Mouse (Mus musculus) neural tube, embryonic 14.5 days (tissue): ENCODE results near the gene Ak5. TPM values are rescaled to one million over a fixed set of nuclear protein-coding genes. Genes with fewer than 3 reads are reported as not detected.

Source experiments
- ATAC-seq: fragments of 200-750 bp; cut with Nextera tagmentation; 2 replicates; pipeline ENCODE4 v1.8.0; 2017; ENCODE audit warnings: low read depth, mild to moderate bottlenecking, moderate TSS enrichment, moderate library complexity
- H3K27ac ChIP-seq: fragments of 300-500 bp; sonication (generic); 2 replicates; pipeline ENCODE4 v1.5.1; 2014; ENCODE audit warnings: low read depth, mild to moderate bottlenecking, control low read depth, low read length, moderate library complexity, mixed read lengths
- H3K27me3 ChIP-seq: fragments of 300-500 bp; sonication (generic); 2 replicates; pipeline ENCODE4 v1.6.1; 2014; ENCODE audit warnings: low read length; ENCODE audit not compliant: control insufficient read depth, insufficient read depth
- H3K36me3 ChIP-seq: fragments of 300-500 bp; sonication (generic); 2 replicates; pipeline ENCODE4 v1.6.1; 2014; ENCODE audit warnings: low read length, mixed read lengths; ENCODE audit not compliant: control insufficient read depth, insufficient read depth
- H3K4me1 ChIP-seq: fragments of 300-500 bp; sonication (generic); 2 replicates; pipeline ENCODE4 v1.6.1; 2014; ENCODE audit warnings: low read length; ENCODE audit not compliant: control insufficient read depth, insufficient read depth
- H3K4me2 ChIP-seq: fragments of 300-500 bp; sonication (generic); 2 replicates; pipeline ENCODE4 v1.6.1; 2014; ENCODE audit warnings: mild to moderate bottlenecking, low read depth, low read length, control low read depth
- H3K4me3 ChIP-seq: fragments of 300-500 bp; sonication (generic); 2 replicates; pipeline ENCODE4 v1.5.1; 2014; ENCODE audit warnings: low read depth, low read length, control low read depth, mixed read lengths
- H3K9ac ChIP-seq: fragments of 300-500 bp; sonication (generic); replicated peaks from 2 replicates; pipeline ENCODE4 v1.6.1; 2014; ENCODE audit warnings: low read depth, mild to moderate bottlenecking, control low read depth, low read length, mixed read lengths
- H3K9me3 ChIP-seq: fragments of 300-500 bp; sonication (generic); 2 replicates; pipeline ENCODE4 v1.6.1; 2016; ENCODE audit warnings: low read length; ENCODE audit not compliant: control insufficient read depth
- WGBS: fragments of 180-500 bp; shearing (Covaris S2); extraction: QIAGEN DNeasy Blood & Tissue Kit; methylation state at CpG from one replicate; pipeline ENCODE4 v1.1.7; 2014; 5-methylcytosine and 5-hydroxymethylcytosine counted together
- polyA plus RNA-seq: library from polyadenylated mRNA; unstranded; fragments of >200 nt; fragmentation: Nextera tagmentation; extraction: Ambion mirVana; gene quantifications from 2 replicates; pipeline ENCODE4 v1.2.1, GENCODE M21; 2014

Ak5 gene
- polyA plus RNA-seq, 1 experiment from 2014 or later, result 24.1 TPM

DNA sequence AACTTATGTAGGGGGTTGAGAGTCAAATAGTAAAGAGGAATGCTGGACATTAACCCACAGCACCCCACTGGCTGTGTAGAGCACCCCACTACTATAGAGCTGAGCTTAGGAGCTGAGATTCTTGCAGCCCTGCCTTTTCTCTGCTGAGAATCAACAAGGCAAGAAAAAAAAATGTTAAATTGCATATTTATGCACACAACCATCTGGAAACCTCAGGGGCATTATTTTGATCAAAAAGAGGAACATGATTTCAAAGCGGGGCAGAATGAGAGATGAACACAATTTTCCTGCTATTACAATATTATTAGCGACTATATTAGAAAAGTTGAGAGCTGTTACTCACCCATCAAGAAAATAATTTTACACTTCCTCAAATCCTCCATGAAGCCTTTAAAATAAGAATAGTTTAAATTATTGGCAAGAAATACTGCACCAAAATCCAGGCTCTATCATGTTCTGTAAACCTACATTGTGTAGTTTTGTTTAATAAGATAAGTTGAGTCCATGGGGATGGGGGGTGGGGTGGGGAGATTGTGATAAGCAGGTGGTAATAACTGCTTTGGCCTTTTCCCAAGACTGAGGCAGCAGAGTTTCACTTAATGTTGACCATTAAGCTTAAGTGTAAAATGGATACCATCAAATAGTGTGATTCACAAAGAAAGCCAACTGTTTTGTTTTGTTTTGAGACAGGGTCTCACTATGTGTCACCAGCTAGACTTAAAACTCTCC, 169.0 kb downstream of the Ak5 start:
- no peak overlapping the region for H3K4me3 ChIP-seq
- H3K9me3 ChIP-seq, result no peaks in the 10 kb centered on the region
- H3K4me1 ChIP-seq, result peaks cover 3% of the 10 kb centered on the region; the same call in 1 of the 2 replicates
- no peaks in the 10 kb centered on the region for H3K27me3 ChIP-seq
- no peaks in the 10 kb centered on the region for H3K36me3 ChIP-seq
- H3K9ac ChIP-seq, result no peak overlapping the region
- no peak overlapping the region for H3K27ac ChIP-seq
- WGBS, result 84% methylated on average over 2 of the region's 2 CpGs
- no peak for ATAC-seq
- no peak overlapping the region for H3K4me2 ChIP-seq

DNA sequence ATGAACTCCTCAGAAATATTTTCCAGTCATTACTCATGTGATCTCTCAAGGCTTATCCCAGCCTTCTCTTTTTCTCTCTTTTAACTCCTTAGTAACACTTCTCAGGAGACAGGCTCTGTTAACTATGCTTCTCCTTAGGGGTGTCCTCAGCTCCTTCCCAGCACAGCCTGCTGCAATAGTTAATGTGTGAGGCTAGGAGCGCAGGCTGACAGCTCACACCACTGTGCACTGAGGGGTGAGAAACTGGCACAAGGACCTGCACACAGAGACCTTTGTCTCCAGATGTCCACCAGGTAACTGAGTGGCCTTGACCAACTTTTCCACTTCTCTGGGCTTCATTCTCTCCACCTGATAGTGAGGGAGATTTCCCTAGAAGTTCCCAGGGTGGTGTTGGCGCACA, 170.3 kb downstream of the Ak5 start:
- Histone ChIP-seq H3K27me3 (no peaks in the 10 kb centered on the region), H3K4me1 (peaks cover 3% of the 10 kb centered on the region; the same call in 1 of the 2 replicates), H3K27ac (no peak overlapping the region), H3K4me3 (no peak overlapping the region), H3K9me3 (no peaks in the 10 kb centered on the region), H3K9ac (no peak overlapping the region), H3K4me2 (no peak overlapping the region), H3K36me3 (no peaks in the 10 kb centered on the region)
- no peak for ATAC-seq
- 88% methylated on average over 2 of the region's 2 CpGs for WGBS

DNA sequence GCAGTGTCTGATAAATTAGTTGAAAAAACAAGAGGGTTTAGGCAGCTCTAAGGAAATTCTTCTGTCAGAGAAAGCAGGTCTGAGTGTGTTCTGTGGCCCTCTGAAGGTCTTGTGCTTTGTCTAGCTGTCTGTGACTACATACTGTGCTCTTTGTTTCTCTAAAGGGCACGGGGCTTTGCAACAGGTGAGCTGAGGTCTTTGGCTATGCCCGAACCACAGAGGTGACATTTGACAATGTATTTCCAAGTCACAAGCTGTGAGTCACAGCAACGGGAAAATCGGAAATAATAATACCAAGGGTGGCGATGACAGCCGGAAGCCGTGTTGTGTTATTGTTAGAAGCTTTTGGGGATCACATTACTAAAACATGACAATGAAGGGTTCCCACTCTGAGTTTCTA, 171.1 kb downstream of the Ak5 start:
- H3K4me2 ChIP-seq, result no peak overlapping the region
- H3K4me1 ChIP-seq, result peaks cover 3% of the 10 kb centered on the region; the same call in 1 of the 2 replicates
- no peak for ATAC-seq
- no peaks in the 10 kb centered on the region for H3K9me3 ChIP-seq
- no peak overlapping the region for H3K4me3 ChIP-seq
- no peaks in the 10 kb centered on the region for H3K27me3 ChIP-seq
- 76% methylated on average over 7 of the region's 7 CpGs for WGBS
- H3K9ac ChIP-seq, result no peak overlapping the region
- H3K27ac ChIP-seq, result no peak overlapping the region
- no peaks in the 10 kb centered on the region for H3K36me3 ChIP-seq

DNA sequence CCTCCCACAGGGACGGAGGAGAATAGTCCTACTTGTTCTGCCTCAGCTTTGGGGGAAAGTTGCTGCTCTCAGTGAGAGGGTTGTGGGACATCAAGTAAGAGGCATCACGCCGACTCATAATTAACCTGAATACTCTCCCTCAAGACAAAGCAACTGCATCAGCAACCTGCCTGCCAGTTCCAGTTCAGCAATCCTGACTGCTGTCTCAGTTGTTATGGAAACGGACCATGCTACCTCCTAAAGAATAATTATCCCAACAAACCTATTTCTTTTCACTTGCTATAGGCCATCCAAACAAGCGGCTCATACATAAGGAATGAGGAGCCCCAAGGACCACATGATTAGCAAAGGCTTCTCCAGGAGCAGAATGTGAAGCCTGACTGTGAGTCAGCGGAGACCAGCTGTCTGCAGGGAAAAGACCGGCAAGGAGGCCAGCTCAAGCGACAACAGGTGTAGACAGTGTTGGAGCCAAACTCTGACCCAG, 172.7 kb downstream of the Ak5 start:
- Histone ChIP-seq H3K4me3 (no peak overlapping the region), H3K27ac (no peak overlapping the region), H3K4me1 (peaks cover 3% of the 10 kb centered on the region; the same call in 1 of the 2 replicates), H3K9ac (no peak overlapping the region), H3K4me2 (no peak overlapping the region), H3K27me3 (no peaks in the 10 kb centered on the region), H3K36me3 (no peaks in the 10 kb centered on the region), H3K9me3 (no peaks in the 10 kb centered on the region)
- WGBS, result 51% methylated on average over 8 of the region's 8 CpGs
- peak; percentile 59; the same call in 1 of the 2 replicates for ATAC-seq

DNA sequence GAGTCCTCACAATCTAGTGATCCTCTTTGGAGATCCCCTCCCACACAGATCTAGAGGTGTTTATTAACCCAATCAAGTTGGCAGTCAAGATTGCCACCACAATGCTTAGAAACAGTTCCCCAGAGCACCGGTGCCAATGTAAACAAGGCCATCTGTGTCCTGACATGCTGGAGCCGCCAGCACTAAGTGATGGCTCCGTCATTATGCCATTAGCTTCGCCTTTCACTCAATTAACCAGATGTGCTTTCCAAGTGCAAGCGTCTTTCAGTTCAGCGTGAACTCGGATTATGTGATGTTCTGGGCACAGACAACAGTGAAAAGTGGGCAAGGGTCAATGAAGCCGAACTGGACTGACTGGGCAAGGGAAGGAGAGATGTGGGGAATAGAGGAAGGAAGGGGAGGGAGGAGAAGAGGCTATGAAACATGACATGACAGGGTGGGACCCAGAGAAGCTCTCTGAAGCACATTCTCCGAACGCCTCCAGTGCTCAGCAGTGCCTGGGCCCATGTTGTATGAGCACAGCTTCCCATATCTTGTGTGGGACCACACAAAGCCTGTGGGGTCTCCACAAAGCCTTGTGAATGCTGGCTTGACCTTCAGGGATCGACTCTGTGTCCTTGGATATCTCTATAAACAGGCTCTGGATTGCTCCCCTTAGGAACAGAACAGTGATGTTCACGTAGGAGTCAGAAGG, 173.3 kb downstream of the Ak5 start:
- peak; percentile 47 for ATAC-seq
- WGBS, result 37% methylated on average over 12 of the region's 12 CpGs
- H3K4me1 ChIP-seq, result peaks cover 3% of the 10 kb centered on the region; the same call in 1 of the 2 replicates
- H3K4me3 ChIP-seq, result no peak overlapping the region
- H3K27me3 ChIP-seq, result no peaks in the 10 kb centered on the region
- no peak overlapping the region for H3K4me2 ChIP-seq
- H3K27ac ChIP-seq, result 0 out of 2 replicates have a peak overlapping the region, but pooled peaks have one; percentile 13
- no peak overlapping the region for H3K9ac ChIP-seq
- no peaks in the 10 kb centered on the region for H3K9me3 ChIP-seq
- H3K36me3 ChIP-seq, result no peaks in the 10 kb centered on the region

DNA sequence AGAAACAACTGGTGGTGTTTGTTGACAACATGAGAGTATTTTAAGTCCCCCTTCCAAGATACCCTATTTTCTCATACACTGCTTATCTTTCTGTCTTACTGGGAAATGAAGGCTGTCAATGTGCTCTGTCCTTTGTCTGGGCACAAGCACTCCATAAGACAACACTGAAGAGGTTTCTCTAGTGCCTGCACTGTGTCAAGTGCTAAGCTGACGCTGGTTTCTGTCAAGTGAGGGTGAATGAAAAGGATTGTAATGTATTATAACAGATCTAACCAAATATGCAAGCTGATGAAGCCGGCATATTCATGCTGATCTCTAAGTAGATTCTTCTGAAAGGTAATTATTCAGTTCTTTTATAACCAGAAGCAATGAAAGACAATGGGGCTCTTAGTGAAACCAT, 174.3 kb downstream of the Ak5 start:
- 76% methylated on average over 2 of the region's 2 CpGs for WGBS
- Histone ChIP-seq H3K4me3 (no peak overlapping the region), H3K27me3 (no peaks in the 10 kb centered on the region), H3K27ac (no peak overlapping the region), H3K4me1 (peaks cover 3% of the 10 kb centered on the region; the same call in 1 of the 2 replicates), H3K4me2 (no peak overlapping the region), H3K9me3 (no peaks in the 10 kb centered on the region), H3K36me3 (no peaks in the 10 kb centered on the region), H3K9ac (no peak overlapping the region)
- ATAC-seq, result no peak

DNA sequence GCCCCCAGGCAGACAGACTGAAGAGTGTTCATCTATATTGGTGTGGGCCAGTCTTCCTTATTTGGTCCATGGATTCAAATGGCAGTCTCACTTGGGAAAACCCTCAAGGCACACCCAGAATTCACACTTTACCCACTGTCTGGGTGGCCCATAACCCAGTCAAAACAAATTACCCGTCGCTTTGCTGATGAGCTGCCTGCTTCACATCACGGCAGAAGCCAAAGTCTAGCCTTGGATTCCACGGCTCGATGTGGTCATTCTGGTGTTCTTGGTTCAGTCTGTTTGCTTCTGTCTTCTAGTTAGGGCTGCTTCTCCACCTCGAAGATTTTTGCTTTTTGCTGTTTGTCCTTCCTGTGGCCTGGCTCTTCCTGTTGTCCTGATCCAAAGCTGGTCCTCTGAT, 175.9 kb downstream of the Ak5 start:
- no peak overlapping the region for H3K27ac ChIP-seq
- no peaks in the 10 kb centered on the region for H3K36me3 ChIP-seq
- no peak overlapping the region for H3K4me2 ChIP-seq
- no peak overlapping the region for H3K4me3 ChIP-seq
- WGBS, result 85% methylated on average over 6 of the region's 6 CpGs
- no peaks in the 10 kb centered on the region for H3K27me3 ChIP-seq
- H3K4me1 ChIP-seq, result peaks cover 3% of the 10 kb centered on the region; the same call in 1 of the 2 replicates
- ATAC-seq, result no peak
- H3K9me3 ChIP-seq, result no peaks in the 10 kb centered on the region
- no peak overlapping the region for H3K9ac ChIP-seq

DNA sequence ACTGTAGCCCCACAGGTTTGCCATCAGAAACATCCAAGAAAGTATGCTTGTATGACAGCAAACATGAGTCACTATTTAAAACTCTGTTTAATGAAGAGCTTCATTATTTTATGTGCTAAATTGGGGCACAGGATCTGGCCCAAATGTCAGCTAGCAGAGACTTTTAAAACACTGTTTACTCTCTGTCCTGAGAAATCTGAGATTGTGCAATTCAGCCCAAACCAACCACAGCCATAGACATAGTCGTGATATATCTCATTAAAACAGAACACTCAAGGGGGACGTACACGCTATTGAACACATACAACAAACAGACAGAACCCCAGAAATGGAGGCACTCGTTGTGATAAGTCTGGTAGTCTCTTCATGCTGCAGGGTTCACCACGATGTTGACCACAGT, 177.7 kb downstream of the Ak5 start:
- WGBS, result 91% methylated on average over 5 of the region's 5 CpGs
- peaks cover 3% of the 10 kb centered on the region; the same call in 1 of the 2 replicates for H3K4me1 ChIP-seq
- no peaks in the 10 kb centered on the region for H3K9me3 ChIP-seq
- no peak overlapping the region for H3K4me2 ChIP-seq
- no peaks in the 10 kb centered on the region for H3K36me3 ChIP-seq
- no peak overlapping the region for H3K9ac ChIP-seq
- ATAC-seq, result no peak
- H3K27ac ChIP-seq, result no peak overlapping the region
- no peak overlapping the region for H3K4me3 ChIP-seq
- no peaks in the 10 kb centered on the region for H3K27me3 ChIP-seq

DNA sequence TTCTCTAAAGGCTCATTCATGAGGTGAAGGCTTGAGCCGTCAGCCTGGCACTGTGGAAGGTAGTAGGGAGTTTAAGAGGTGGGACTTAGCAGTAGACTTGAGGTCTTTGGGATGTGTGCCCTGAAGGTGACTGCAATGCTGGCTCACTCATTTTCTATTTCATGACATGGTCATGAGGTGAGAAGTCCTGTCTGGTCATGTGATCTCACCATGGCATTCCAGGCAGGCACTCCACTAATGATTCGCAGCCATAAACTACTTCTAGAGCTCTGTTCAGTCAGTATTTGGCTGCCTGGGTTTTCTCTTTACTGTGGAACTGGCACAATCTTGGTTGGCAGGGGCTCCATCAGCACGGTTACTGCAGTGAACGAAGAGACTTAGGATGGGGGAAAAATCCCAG, 179.2 kb downstream of the Ak5 start:
- H3K36me3 ChIP-seq, result no peaks in the 10 kb centered on the region

More for the DNA sequence above, 179.2 kb downstream of the Ak5 start:
- H3K9me3 ChIP-seq, result no peaks in the 10 kb centered on the region
- ATAC-seq, result no peak
- H3K4me2 ChIP-seq, result no peak overlapping the region
- no peak overlapping the region for H3K27ac ChIP-seq
- H3K4me3 ChIP-seq, result no peak overlapping the region
- WGBS, result 90% methylated on average over 4 of the region's 4 CpGs
- no peaks in the 10 kb centered on the region for H3K27me3 ChIP-seq
- H3K4me1 ChIP-seq, result peaks cover 5% of the 10 kb centered on the region; the same call in 1 of the 2 replicates
- H3K9ac ChIP-seq, result no peak overlapping the region
